Mouse (Mus musculus) mesoderm, embryonic 11.5 days (tissue): Measurements from ENCODE around the gene Kpna7.
"Not testable (repeated sequence)": the region's sequence is repeated elsewhere in the genome, so short reads cannot be mapped to it uniquely, and the experiment has no call there.

ENCODE experiments used
- DNase-seq: peaks from one replicate; pipeline ENCODE4 v3.0.0-alpha.2; 2012; ENCODE audit warnings: low read depth, low spot score

Kpna7 gene

DNA sequence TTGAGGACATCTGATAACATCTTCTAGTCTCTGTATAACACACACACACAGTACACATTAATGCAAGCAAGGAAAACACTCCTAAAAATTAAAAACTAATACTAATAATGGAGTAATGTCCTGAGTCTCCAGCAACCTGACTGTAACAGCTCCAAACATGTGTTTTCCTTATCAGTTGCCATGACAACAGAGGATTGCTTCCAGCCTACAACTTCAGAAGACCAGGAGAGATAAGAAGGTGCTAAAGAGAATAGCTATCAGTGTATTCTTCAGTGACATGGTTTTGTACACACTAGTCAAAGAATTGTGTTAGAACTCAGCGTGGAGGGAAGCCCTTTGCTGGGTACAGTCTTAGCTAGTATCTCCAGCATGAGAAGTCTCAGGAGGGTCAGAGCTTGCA is 63.1 kb downstream of the Kpna7 start:
- DNase-seq: not testable (repeated sequence)

DNA sequence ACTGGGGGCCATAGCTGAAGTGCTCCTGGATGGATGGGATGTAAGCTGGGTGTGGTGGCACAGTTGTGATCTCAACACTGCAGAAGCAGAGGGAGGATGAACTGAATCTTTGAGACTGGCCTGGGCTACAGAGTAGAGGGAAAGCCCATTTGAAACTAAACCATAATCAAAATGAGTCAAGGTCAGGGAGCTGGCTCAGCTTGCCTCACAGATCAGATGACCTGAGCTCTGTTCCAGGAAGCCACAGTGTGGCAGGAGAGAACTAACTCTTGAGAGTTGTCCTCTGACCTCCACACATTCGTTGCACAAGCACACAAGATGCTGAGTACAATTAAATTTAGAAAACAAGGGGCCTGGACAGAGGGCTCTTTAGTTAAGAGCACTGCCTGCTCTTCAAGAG is 63.6 kb downstream of the Kpna7 start:
- not testable (repeated sequence) for DNase-seq

DNA sequence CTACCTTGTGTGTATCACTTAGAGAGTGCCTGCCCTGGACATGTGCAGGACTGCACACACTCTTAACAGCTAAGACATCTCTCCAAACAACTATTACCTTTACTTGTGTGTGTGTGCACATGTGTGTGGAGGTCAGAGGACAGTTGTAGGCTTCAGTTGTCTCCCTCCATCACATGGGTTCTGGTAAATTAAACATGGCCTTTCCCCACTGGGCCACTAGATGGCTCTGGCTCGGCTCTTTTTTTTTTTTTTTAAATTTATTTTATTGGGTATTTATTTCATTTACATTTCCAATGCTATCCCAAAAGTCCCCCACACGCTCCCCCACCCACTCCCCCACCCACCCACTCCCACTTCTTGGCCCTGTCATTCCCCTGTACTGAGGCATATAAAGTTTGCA is 67.1 kb downstream of the Kpna7 start:
- DNase-seq: not testable (repeated sequence)

DNA sequence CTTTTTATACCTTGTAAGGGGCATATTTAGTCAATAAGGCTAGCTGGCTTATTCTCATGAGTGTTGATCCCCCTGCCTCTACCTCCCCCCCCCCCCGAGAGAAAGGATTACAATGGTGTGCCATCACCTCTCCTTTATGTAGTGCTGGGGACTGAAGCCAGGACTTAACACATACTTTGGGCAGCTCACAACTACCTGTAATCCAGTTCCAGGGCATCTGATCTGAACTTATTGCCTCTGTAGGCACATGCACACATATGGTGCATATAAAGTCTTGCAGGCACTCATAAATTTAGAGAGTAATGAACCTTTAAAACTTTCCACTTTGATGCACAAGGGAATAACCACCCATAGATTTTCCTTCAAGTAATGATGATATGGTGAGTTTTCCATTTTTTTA is 69.6 kb downstream of the Kpna7 start:
- DNase-seq: no peak

DNA sequence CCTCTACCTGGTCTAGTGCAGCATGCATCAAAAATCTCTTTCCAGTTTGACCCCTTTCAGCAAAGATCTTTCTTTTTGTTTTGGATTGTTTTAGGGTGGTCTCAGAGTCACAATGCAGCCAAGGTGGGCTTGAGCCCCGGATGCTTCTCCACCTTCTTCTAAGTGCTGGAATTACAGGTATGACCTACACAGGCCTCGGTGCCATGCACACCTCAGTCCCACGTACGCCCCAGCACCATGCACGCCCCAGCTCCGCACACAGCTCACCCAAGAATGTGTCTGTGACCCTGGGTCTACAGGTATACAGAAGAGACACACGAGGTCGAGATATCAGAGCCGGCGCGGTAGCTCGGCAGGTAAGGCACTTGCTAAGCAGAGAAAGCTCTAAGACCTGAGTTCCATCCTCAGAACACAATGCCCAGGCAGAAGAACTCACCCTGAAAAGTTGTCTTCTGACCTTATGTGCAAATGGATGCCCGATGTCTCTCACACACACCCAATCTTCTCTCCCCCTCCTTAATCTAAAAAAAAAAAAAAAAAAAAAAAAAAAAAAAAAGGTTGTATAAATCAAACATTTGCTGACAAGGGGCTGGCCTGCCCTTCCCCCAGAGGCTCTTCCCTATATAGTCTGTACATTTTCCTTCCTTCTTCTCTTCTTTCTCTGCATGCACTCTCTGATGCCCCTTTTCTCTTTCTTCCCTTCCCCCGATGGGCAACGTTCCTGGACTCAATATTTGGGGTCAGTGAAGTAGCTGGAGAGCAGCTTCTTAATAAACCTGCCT is 74.8 kb downstream of the Kpna7 start:
- DNase-seq: no peak

DNA sequence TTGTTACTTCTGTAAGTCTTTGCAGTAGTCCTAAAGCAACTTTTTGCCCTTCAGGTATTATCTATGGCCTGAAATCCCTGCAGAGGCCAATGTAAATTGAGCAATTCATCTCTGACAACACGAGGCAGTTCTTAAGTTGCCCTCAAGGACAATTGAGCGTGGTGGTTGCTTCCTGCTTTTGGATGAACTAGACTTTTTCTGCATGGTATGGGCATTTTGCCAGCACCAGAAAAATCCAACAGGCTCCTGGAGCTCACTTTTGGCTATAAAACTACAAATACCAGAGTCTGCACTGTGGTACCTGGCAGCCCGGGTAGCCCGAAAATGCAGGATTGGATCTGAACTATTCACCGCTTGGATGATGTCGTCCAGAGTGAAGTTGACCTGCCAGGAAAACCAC is 78.2 kb downstream of the Kpna7 start:
- DNase-seq: no peak

DNA sequence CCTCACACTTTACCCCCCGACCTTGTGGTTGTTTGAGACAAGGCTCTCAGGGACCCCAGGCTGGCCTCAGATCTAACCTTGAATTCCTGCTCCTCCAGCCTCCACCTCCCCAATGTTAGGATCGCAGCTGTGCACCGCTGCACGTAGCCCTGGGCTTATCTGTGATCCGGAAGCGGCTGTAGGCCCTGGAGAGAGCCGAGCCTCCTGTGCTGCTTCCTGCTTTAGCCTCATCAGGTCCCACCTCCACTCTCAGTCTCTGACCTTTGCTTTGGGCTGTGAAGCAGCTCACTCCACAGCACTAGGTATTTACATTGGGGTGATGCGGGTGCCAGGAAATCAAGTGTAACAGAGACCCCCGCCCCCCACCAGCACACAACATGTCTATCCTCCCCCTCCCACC is 79.3 kb downstream of the Kpna7 start:
- no peak for DNase-seq

DNA sequence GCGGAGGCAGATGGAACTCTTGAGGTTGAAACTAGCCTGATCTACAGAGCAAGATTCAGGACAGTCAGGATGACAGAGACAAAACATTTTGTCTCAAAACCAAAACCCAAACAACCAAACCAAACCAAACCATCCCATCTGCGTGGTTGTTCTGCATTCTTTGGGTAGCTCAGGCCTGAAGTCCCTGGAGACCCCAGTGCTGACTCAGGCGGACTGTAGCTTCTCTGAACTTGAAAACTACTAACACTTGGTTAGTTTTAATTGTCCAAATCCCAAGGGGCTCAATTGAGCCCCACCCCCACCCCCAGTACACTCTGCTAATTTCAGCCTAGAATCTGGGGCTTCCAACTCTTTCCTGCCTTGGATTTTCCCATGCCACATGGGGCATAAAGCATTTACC is 80.5 kb downstream of the Kpna7 start:
- no peak for DNase-seq

DNA sequence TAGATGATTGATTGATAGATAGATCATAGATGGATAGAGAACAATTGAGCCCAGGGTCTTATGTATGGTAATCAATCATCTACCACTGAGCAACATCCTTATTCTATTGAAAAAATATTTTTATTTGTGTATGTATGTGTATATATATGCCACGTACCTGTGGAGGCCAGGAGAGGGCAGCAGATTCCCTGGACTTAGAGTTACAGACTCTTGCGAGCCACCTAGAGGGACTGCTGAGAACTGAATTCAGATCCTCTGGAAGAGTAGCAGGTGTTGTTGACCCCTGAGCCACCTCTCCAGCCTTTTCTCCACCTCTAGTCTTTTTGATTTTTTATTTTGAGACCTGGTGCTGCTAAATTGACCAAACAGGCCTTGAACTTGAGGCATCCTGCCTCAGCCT is 85.3 kb downstream of the Kpna7 start:
- DNase-seq: peak; percentile 51

DNA sequence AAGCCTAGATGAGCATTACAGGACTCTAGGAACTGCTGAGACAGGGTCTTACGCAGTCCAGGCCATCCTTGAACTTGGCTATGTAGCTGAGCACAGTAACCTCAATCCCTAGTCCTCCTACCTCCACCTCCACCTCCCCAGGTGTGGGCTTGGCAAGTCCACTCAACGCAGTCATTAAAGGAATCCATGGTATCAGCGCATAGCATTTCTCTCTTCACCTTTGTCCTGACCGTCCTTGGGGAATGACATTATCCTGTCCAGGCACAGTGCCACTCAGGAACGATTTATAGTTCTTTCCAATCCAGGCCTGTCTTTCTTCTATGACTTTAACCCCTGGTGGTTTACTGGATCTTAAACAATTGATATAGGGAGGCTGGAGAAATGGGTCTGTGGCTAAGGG is 93.3 kb downstream of the Kpna7 start:
- DNase-seq: no peak

DNA sequence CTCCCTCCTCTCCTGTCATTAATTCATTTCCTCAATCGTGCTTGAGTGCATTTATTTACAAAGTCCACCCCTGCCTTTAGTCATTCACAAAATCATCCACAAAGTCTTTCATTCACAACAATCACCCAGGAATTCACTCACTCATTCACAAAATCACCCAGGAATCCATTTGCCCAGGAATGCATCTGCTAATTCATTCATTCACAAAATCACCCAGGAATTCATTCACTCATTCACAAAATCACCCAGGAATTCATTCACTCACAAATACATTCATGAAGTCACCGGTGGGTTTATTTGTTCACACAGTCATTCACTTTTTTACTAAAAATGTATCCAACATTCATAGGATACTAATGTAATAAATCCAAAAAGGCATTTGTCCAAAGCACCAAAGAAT is 93.8 kb downstream of the Kpna7 start:
- DNase-seq: no peak

DNA sequence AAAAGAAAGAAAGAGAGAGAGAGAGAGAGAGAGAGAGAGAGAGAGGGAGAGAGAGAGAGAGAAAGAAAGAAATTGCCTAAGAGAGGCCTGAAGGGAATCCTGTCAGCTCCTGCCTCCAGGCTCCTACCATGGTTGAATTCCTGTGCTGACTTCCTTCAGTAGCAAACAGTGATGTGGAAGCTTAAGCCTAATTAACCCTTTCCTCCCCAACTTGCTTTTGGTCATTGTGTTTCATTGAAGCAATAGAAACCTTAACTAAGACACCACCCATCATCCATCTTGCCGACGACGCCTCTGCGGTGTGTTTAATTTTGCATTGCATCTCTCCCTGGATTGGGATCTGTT is 94.8 kb downstream of the Kpna7 start:
- no peak for DNase-seq

DNA sequence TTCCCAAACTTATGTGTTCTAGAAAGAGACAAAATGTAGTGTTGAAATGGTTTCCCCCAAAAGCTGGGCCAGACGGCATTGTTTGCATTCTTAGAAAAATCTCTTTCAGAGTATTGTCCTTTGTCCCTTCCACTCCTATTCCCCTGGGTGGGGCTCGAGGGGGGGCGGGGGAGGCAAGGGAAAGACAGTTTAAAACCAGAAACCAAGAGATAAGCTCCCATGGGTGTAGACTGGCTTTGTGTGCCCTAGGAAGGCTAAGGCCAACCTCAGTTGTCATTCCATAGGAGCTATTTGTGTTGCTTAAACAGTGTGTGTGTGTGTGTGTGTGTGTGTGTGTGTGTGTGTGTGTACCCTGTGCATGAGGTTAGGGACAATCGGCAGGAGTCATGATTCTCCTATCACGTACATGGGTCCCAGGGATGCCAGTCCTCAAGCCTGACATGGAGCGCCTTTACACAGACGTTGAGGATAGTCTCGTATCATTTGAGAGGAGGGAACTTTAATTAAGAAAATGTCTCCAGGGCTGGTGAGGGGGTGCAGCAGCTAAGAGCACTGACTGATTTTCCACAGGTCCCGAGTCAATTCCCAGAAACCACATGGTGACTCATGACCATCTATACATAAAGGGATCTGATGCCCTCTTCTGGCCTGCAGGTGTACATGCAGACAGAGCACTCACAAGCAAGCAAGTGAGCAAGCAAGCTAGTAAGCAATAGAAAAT is 95.3 kb downstream of the Kpna7 start:
- peak; percentile 69 for DNase-seq

DNA sequence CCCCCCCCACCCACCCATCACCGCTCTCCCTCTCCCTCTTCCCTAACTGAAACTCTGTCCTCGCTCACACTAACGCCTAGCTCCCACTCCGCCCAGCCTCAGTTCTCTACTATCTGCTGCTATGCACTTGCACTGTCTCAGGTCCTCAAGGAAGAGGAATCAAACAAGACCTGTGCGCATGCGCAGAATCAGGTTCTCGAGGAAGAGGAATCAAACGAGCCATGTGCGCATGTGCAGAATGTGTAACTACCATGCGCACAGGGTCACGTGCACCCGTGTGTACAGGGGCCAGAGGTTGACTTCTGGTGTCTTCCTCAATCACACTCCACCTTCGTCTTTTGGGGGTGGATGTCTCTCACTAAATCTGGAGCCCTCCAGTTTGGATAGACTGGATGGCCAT is 96.3 kb downstream of the Kpna7 start:
- no peak for DNase-seq

DNA sequence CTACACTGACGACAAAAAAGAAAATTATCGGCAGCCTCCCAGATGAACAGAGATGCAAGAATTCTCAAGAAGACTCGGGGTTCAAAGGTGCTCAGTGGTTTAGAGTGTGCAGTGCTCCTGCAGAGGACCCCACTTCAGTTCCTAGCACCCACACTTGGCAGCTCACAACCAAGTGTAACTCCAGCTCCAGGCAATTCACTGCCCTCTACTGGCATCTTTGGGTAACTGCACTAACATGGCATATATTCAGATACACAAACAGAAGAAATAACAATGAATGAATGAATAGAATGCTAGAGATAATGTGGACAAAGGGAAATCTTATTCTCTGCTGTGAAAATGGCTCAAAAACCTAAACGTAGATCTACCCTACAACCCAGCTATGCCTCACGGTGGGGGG is 99.0 kb downstream of the Kpna7 start:
- no peak for DNase-seq

DNA sequence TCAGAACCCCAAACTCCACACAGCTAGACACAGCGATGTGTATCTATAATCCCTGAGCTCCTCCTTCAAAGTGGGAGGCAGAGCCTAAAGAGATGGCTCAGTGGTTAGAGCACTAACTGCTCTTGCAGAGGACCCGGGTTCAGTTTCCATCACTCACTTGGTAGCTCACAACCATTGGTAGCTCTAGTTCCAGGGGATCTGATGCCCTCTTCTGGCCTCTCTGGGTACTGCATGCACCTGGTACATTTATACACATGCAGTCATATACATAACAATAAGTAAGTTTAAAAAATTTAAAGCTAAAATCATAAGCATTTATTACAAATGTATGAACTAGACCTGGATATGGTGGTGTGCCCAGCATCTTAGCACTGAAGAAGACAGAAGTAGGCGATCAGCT is 100.6 kb downstream of the Kpna7 start:
- DNase-seq: no peak

DNA sequence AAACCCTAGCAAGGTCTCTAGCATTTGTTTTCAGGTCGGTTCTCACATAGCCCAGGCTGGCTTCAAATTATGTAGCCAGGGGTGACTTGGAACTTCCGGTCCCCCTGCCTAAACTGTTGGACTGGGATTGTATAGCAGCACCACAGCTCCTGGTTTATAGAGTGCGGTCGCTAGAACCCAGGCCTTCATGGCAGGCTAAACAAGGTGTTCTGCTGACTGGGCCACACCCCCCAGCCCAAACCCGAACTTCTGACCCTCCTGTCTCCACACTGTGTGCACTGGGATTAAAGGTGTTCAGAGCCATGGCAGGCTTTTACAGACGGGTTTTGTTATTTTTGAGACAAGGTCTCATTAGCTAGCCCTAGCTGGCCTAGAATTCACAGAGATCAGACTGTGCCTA is 104.7 kb downstream of the Kpna7 start:
- no peak for DNase-seq

DNA sequence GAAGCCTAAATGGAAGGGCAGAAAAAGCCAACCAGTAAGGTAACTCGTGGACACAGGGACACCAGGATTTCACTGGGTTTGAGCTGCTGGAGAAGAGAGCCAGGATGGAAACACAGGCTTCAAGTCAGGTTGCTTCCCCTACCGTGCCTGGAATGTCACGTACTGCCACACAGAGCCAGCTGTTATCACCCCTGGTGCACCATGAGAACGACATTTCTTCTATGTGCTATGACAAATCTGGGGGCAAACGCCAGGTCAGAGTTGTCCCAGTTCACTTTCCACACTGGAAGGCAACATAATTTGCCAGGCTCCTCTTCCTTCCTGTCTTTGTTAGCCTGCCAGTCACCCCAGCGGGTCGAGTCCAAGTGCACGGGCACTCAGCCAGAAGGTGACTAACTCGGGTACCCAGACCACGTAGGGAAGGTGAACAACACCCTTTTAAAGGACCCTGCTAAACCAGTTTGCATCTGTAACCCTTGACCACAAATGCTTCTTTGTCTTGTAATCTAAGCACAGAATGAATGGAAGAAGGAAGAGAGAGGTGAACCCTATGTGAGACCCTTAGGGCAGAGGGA is 105.2 kb downstream of the Kpna7 start:
- DNase-seq: no peak

DNA sequence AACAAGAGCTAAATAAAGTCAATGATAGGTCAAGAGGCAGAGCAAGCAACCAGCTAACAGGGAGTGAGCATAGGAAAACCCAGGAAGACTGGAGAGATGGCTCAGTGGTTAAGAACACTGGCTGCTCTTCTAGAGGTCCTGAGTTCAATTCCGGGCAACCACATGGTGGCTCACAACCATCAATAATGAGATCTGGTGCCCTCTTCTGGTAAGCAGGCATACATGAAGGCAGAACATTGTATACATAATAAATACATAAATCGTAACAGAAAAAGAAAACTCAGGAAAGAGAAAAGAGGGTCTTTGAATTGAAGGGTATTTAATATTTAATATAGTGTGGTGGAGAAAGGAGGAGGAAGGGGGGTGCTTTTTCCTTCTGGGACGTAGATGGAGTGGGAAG is 112.6 kb downstream of the Kpna7 start:
- DNase-seq: no peak

DNA sequence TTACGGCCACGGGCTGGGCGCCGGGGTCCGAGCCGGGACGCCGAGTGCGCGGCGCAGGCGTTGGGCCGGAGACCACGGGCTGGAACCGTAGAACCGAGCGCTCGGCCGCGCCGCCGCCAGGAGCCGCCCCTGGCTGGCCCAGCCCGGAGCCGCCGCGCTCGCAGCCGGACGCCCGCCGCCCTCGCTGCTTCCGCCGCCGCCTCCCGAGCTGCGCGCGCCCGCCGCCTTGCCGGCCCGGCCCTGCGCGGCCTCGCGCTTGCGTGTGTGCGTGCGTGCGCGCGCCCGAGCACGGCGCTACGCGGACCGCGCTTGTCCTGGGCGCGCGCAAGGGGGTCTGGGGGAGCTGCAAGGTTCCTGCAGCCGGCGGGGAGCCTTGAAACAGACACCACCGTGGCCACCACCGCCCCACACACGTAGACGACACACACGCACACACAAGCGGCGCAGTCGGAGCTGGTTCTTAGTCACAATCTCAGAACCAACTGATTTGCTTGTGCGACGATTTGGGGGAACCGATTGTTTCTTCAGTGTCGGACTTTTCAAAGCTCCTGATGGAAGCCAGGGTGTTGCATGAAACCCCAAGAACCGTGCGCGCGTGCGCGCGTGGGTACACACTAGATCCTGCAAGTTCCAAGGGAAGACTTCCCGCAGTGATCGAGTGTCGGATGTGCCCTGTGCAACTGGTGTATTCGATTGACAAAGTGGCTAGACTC is 118.0 kb downstream of the Kpna7 start, which contains the start of gene Smurf1:
Gene Smurf1 (minus strand): TSS at position 209 of the 713 bp plus-strand sequence.
- peak; percentile 96 for DNase-seq

DNA sequence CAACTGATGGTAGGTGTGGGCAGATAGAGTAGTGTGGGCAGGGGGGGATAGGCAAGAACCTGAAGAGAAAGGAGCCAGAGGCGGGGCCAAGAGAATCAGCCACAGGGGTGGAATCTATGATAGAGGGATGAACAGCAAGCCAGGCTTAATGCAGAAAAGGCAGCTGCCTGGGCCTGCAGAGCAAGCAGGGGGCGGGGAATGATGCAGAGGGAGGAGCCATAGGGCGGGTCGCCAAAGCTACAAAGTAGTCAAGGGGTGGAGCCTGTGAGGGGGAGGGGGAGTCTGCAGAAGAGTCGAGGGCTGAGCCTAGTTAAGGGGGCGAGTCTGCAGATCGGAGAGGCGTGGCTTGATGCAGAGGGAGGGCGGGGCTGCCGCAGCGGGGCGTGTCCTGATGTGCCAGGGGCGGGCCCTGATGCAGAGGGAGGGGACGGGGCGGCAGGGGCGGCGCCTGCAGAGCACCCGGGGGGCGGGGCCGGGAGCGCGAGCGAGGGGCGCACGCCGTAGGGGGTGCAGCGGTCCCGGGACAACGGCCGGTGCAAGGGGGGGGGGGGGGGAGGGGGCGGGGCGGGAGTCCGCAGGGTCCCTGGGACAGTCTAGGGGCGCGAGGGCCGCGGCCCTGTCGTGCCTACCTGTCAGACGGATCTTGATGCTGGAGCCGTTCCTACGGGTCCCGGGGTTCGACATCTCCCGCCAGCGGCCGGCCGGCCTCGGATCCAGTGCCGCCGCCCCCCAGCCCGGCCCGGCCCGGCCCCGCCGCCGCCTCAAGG is 118.8 kb downstream of the Kpna7 start:
- DNase-seq: peak; percentile 95

DNA sequence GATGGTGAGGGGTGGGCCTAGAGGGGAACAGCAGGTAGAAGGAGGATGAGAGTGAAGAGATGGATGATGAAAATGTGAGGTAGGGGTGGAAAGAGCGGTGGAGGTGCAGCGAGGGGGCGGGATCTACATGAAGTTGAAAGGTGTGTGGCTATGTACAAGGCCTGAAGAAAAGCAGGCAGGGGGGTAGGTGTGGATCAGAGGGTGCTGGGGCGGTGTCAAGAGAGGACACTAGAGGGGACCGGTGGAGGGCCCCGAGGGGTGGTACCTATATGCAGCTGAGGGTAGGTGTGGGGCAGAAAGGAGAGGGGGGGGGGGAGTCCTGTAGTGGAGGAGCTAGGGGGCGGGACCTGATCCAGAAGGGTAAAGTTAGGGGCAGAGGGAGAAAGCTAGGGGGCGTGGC is 119.4 kb downstream of the Kpna7 start:
- no peak for DNase-seq
